Mouse (Mus musculus): ENCODE results near the gene Slc25a26. TPM values are rescaled to one million over a fixed set of nuclear protein-coding genes. Genes with fewer than 3 reads are reported as not detected.

Gene Slc25a26
- polyA plus RNA-seq, 1 experiment: not detected

DNA sequence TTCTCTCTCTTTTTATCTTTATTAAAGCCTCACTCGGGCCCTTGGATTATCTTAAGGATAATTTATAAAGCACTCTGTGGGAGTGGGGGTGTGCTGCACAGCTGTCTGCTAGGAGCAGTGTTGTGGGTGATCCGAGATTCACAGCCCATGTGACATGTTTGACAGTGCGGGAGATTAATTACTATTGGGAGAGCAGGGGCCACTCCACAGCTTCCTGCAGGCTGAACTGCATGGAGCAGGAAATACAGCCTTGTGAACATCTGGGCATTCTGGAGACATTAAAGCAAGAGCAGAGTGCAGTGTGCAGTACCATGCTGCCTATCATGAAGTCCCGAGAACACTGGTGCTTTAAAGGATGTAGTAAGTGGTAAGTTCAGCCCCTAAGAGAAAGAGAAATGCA lies 92.6 kb downstream of the Slc25a26 start:
- no peak overlapping the region for H3K4me3 ChIP-seq (ENCODE audit: insufficient read depth, low read depth, low read length)
- WGBS: 18% methylated on average over 4 of the region's 4 CpGs
- peaks cover 17% of the 10 kb centered on the region for H3K4me1 ChIP-seq (ENCODE audit: control insufficient read depth, insufficient read depth, low read length)
- TF ChIP-seq CTCF (IDR thresholded peaks at IDR 0.05; ENCODE audit: insufficient read depth, low read depth, low read length) (no peak), POLR2A (IDR thresholded peaks at IDR 0.05; ENCODE audit: insufficient read depth, low read depth, low read length) (no peak)
- H3K27ac ChIP-seq (ENCODE audit: insufficient read depth, low read depth, low read length): no peak overlapping the region

- no peak overlapping the region for H3K27ac ChIP-seq (ENCODE audit: insufficient read depth, low read depth, low read length)
- no peak overlapping the region for H3K4me3 ChIP-seq (ENCODE audit: insufficient read depth, low read depth, low read length)
- peaks cover 23% of the 10 kb centered on the region for H3K4me1 ChIP-seq (ENCODE audit: control insufficient read depth, insufficient read depth, low read length)
- WGBS: 78% methylated on average over 6 of the region's 6 CpGs
- TF ChIP-seq POLR2A (IDR thresholded peaks at IDR 0.05; ENCODE audit: insufficient read depth, low read depth, low read length): no peak
- TF ChIP-seq CTCF (IDR thresholded peaks at IDR 0.05; ENCODE audit: insufficient read depth, low read depth, low read length): no peak
Observed at GRCm38 (mm10) chr6:94594096-94594665, 94.0 kb downstream of the Slc25a26 start.

GRCm38 (mm10) chr6:94594711-94595110 lies 94.6 kb downstream of the Slc25a26 start:
- WGBS: 90% methylated on average over 11 of the region's 11 CpGs
- H3K4me3 ChIP-seq (ENCODE audit: insufficient read depth, low read depth, low read length): no peak overlapping the region
- peaks cover 23% of the 10 kb centered on the region for H3K4me1 ChIP-seq (ENCODE audit: control insufficient read depth, insufficient read depth, low read length)
- no peak overlapping the region for H3K27ac ChIP-seq (ENCODE audit: insufficient read depth, low read depth, low read length)
- TF ChIP-seq CTCF (IDR thresholded peaks at IDR 0.05; ENCODE audit: insufficient read depth, low read depth, low read length): no peak
- no peak for TF ChIP-seq POLR2A (IDR thresholded peaks at IDR 0.05; ENCODE audit: insufficient read depth, low read depth, low read length)

GRCm38 (mm10) chr6:94595206-94595605 lies 95.1 kb downstream of the Slc25a26 start:
- no peak overlapping the region for H3K27ac ChIP-seq (ENCODE audit: insufficient read depth, low read depth, low read length)
- TF ChIP-seq POLR2A (IDR thresholded peaks at IDR 0.05; ENCODE audit: insufficient read depth, low read depth, low read length): no peak
- no peak for TF ChIP-seq CTCF (IDR thresholded peaks at IDR 0.05; ENCODE audit: insufficient read depth, low read depth, low read length)
- 87% methylated on average over 5 of the region's 5 CpGs for WGBS
- no peak overlapping the region for H3K4me3 ChIP-seq (ENCODE audit: insufficient read depth, low read depth, low read length)
- H3K4me1 ChIP-seq (ENCODE audit: control insufficient read depth, insufficient read depth, low read length): peaks cover 23% of the 10 kb centered on the region

DNA sequence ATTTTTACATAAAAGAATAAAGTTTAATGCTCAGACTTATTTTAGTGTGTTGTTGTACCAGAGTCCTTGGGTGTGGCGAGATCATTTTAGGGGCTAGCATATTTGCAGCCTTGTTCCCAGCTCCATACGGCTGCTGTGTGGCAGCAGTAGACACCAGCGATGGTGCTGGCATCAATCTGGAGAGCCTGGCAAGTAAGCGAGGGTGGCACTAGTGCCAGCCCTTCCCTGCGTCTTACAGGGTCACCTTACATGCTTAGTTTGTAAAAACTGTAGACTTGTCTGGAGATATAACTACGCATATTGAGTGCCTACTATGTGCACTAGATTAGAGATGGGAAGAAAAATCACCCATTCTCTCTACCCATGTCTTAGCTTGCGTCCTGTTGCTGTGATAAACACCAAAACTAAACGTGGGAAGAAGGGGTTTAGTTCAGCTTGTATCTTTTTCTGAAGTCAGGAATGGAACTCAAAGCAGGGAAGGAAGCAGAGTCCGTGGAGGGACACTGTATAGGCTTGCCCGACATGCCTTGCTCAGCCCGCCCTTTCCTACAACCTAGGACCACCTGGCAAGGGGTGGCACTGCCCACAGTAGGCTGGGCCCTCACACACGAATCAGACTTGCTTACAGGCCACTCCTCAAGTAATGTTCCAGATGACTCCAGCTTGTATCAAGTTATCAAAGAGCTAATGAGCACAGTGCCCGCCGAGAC lies 96.1 kb downstream of the Slc25a26 start:
- TF ChIP-seq CTCF (IDR thresholded peaks at IDR 0.05; ENCODE audit: insufficient read depth, low read depth, low read length) (no peak), POLR2A (IDR thresholded peaks at IDR 0.05; ENCODE audit: insufficient read depth, low read depth, low read length) (no peak)
- WGBS: 89% methylated on average over 14 of the region's 14 CpGs
- Histone ChIP-seq H3K4me1 (ENCODE audit: control insufficient read depth, insufficient read depth, low read length) (peaks cover 23% of the 10 kb centered on the region), H3K4me3 (ENCODE audit: insufficient read depth, low read depth, low read length) (no peak overlapping the region), H3K27ac (ENCODE audit: insufficient read depth, low read depth, low read length) (no peak overlapping the region)

DNA sequence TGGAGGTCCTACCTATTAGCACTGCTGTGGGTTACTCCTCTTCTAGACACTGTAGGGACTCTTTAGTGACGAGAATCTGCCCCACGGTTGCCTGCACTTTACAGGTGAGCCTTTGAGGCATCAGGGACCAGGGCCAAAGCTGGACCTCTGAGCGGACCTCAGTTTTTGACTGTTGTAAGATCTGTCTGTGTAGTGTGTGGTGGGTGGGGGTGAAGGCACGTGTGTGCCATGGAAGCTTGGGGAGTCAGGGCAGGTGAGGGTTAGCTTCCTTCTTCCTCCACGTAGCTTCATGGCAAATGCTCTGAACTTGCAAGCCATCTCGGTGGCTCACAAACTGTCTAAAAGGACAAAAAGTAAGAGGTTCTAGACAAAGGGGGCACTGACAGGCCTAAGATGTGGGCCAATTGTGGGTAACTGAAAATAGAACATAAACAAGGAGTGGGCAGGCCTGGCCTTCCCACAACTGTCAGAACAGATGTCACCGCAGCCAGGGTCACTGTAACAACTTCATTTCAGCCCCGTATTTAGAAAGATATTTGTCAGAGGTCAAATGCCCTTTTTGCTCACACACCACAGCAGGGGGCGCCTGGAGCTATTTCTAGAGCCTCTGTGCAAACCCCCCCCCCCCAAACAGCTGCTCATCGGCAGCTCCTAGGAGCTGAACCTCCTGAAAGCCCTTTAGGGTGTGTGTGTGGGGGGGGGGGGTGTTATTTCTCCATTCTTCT lies 96.8 kb downstream of the Slc25a26 start:
- 50% methylated on average over 10 of the region's 10 CpGs for WGBS
- H3K27ac ChIP-seq (ENCODE audit: insufficient read depth, low read depth, low read length): no peak overlapping the region
- H3K4me3 ChIP-seq (ENCODE audit: insufficient read depth, low read depth, low read length): no peak overlapping the region
- H3K4me1 ChIP-seq (ENCODE audit: control insufficient read depth, insufficient read depth, low read length): peaks cover 26% of the 10 kb centered on the region
- TF ChIP-seq POLR2A (IDR thresholded peaks at IDR 0.05; ENCODE audit: insufficient read depth, low read depth, low read length) (no peak), CTCF (IDR thresholded peaks at IDR 0.05; ENCODE audit: insufficient read depth, low read depth, low read length) (no peak)

DNA sequence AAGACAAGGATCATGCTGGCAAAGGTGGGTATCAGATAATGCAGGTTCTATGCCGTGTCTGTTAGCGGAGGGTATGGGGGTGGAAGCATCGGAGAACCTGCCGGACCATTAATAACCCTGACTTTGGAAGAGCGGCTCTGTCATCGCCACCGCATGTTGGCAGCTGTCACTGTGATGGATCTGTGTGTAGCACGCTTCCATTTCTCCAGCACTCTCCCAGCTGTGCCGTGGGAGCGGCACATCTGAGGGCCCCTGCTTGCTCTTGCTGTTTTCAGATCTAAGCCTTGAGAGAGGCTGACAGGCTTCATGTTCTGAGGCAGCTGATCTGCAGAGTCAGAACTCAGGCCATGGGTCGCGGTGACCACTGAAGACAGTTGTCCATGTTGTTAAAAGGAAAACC lies 98.3 kb downstream of the Slc25a26 start:
- WGBS: 97% methylated on average over 12 of the region's 12 CpGs
- Histone ChIP-seq H3K4me1 (ENCODE audit: control insufficient read depth, insufficient read depth, low read length) (peaks cover 24% of the 10 kb centered on the region), H3K4me3 (ENCODE audit: insufficient read depth, low read depth, low read length) (no peak overlapping the region), H3K27ac (ENCODE audit: insufficient read depth, low read depth, low read length) (no peak overlapping the region)
- no peak for TF ChIP-seq POLR2A (IDR thresholded peaks at IDR 0.05; ENCODE audit: insufficient read depth, low read depth, low read length)
- TF ChIP-seq CTCF (IDR thresholded peaks at IDR 0.05; ENCODE audit: insufficient read depth, low read depth, low read length): no peak

- Histone ChIP-seq H3K4me1 (ENCODE audit: control insufficient read depth, insufficient read depth, low read length) (peaks cover 26% of the 10 kb centered on the region), H3K27ac (ENCODE audit: insufficient read depth, low read depth, low read length) (no peak overlapping the region), H3K4me3 (ENCODE audit: insufficient read depth, low read depth, low read length) (no peak overlapping the region)
- WGBS: 93% methylated on average over 13 of the region's 13 CpGs
- TF ChIP-seq POLR2A (IDR thresholded peaks at IDR 0.05; ENCODE audit: insufficient read depth, low read depth, low read length): no peak
- no peak for TF ChIP-seq CTCF (IDR thresholded peaks at IDR 0.05; ENCODE audit: insufficient read depth, low read depth, low read length)
Observed at GRCm38 (mm10) chr6:94599016-94599415, 98.9 kb downstream of the Slc25a26 start.

- no peak for TF ChIP-seq POLR2A (IDR thresholded peaks at IDR 0.05; ENCODE audit: insufficient read depth, low read depth, low read length)
- no peak for TF ChIP-seq CTCF (IDR thresholded peaks at IDR 0.05; ENCODE audit: insufficient read depth, low read depth, low read length)
- 85% methylated on average over 5 of the region's 5 CpGs for WGBS
- Histone ChIP-seq H3K4me1 (ENCODE audit: control insufficient read depth, insufficient read depth, low read length) (peaks cover 21% of the 10 kb centered on the region), H3K27ac (ENCODE audit: insufficient read depth, low read depth, low read length) (no peak overlapping the region), H3K4me3 (ENCODE audit: insufficient read depth, low read depth, low read length) (no peak overlapping the region)
Observed at GRCm38 (mm10) chr6:94601101-94601500, 101.0 kb downstream of the Slc25a26 start.
